Mouse (Mus musculus) E14TG2a.4 (cell line): ENCODE results near the gene Lrp3.

Experiments
- CTCF ChIP-seq: conservative IDR thresholded peaks from 2 replicates; pipeline ENCODE4 v1.5.1; 2014; ENCODE audit warnings: low read length
- NANOG ChIP-seq: IDR thresholded peaks from 2 replicates; pipeline ENCODE4 v1.6.1; 2014; ENCODE audit warnings: borderline replicate concordance, low read length, mixed read lengths
- POU5F1 ChIP-seq: IDR thresholded peaks from 2 replicates; pipeline ENCODE4 v1.6.1; 2014; ENCODE audit warnings: low read length, borderline replicate concordance

- TF ChIP-seq CTCF (no peak), NANOG (no peak), POU5F1 (no peak)
Observed at GRCm38 (mm10) chr7:35191276-35191675, 24.0 kb downstream of the Lrp3 start.
